17 mouse cellular contexts compared by ENCODE assay signal in genomic region chr10:68325378-68325777, GRCm38 (mm10).
"Had no signal": no experiment of that assay in that cellular context is flagged by ENCODE, and none has a peak within 500 bp of the region (broad histone marks: within the 10 kb centered on the region; RNA-seq: fewer than 3 reads in every experiment).

No protein-coding gene starts in this region.

- H3K36me3 ChIP-seq: midbrain, embryonic 10.5 days; midbrain, embryonic 12.5 days; neural tube, embryonic 13.5 days; neural tube, embryonic 15.5 days had no signal

- H3K4me1 ChIP-seq: midbrain, embryonic 10.5 days; midbrain, embryonic 12.5 days; neural tube, embryonic 13.5 days; neural tube, embryonic 15.5 days had no signal

- H3K4me3 ChIP-seq: midbrain, embryonic 10.5 days; midbrain, embryonic 12.5 days; myocyte; neural tube, embryonic 13.5 days; neural tube, embryonic 15.5 days had no signal

- H3K9me3 ChIP-seq: midbrain, embryonic 10.5 days; midbrain, embryonic 12.5 days; neural tube, embryonic 13.5 days; neural tube, embryonic 15.5 days had no signal

- H3K9ac ChIP-seq: lung, embryonic 14.5 days; midbrain, embryonic 12.5 days; neural tube, embryonic 13.5 days; neural tube, embryonic 15.5 days had no signal

- H3K4me2 ChIP-seq: lung, embryonic 14.5 days; midbrain, embryonic 12.5 days; neural tube, embryonic 13.5 days; neural tube, embryonic 15.5 days had no signal

- H3K27me3 ChIP-seq: midbrain, embryonic 12.5 days; neural tube, embryonic 13.5 days; neural tube, embryonic 15.5 days had no signal

- H3K27ac ChIP-seq: midbrain, embryonic 10.5 days; midbrain, embryonic 12.5 days; neural tube, embryonic 13.5 days; neural tube, embryonic 15.5 days had no signal

- DNase-seq: lung, embryonic 14.5 days; lung, postnatal 10 days; lung, postnatal 4 days; midbrain, embryonic 14.5 days; retina, postnatal 1 day; right cerebral cortex, adult 18-20 months; right cerebral cortex, postnatal 25 days; right cerebral cortex, postnatal 4 days; spleen, adult 18-20 months; thymus, adult 18-20 months; thymus, postnatal 14 days; thymus, postnatal 36 days had no signal
